Mouse (Mus musculus) hindbrain, embryonic 10.5 days (tissue): ENCODE measurements at regions not wholly inside any gene's neighbourhood (a gene's known extent, or its start where the extent isn't known, plus 50 kb on each side); places are given as distances from the start of the nearest gene placed in this dataset.

Source experiments
- DNase-seq: peaks from one replicate; pipeline ENCODE4 v3.0.0-alpha.2; 2017; ENCODE audit warnings: low spot score
- H3K27ac ChIP-seq: fragments of 300-500 bp; sonication (generic); 2 replicates; pipeline ENCODE4 v1.5.1; 2016; ENCODE audit warnings: mild to moderate bottlenecking, moderate library complexity
- H3K27me3 ChIP-seq: fragments of 300-500 bp; sonication (generic); 2 replicates; pipeline ENCODE4 v1.6.1; 2016; ENCODE audit warnings: mild to moderate bottlenecking; ENCODE audit not compliant: poor library complexity, insufficient read depth, severe bottlenecking
- H3K36me3 ChIP-seq: fragments of 300-500 bp; sonication (generic); 2 replicates; pipeline ENCODE4 v1.6.1; 2016; ENCODE audit warnings: mild to moderate bottlenecking, moderate library complexity
- H3K4me1 ChIP-seq: fragments of 300-500 bp; sonication (generic); replicated peaks from 2 replicates; pipeline ENCODE4 v1.6.1; 2016; ENCODE audit warnings: mild to moderate bottlenecking
- H3K4me3 ChIP-seq: fragments of 300-500 bp; sonication (generic); 2 replicates; pipeline ENCODE4 v1.5.1; 2016; ENCODE audit warnings: mild to moderate bottlenecking, moderate library complexity
- H3K9me3 ChIP-seq: fragments of 300-500 bp; sonication (generic); 2 replicates; pipeline ENCODE4 v1.6.1; 2016; ENCODE audit warnings: mild to moderate bottlenecking, moderate library complexity
- WGBS: fragments of 180-500 bp; shearing (Covaris S2); methylation state at CpG from one replicate; pipeline ENCODE4 v1.1.7; 2016; 5-methylcytosine and 5-hydroxymethylcytosine counted together

DNA sequence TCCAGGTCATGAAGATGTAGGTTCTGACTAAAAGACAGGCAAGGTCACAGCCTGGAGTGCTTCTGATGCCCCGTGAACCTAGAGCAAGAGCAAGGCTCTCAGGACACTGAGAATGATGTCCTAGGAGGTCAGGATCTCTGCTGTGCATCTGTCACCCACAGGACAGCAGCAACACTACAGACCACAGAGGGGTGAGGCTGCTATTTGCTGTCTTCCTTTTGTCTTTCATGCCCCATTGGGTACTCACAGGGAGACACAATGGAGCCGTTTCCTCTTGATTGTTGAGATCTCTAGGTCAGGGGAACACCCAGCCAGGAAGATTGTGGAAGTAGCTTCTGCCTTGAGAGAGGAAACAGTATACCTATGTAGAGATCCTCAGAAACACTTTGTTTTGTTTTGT, 339.9 kb downstream of the Mex3b start:
- no peak for DNase-seq
- H3K27ac ChIP-seq: no peak overlapping the region
- WGBS: 33% methylated on average over 2 of the region's 2 CpGs

DNA sequence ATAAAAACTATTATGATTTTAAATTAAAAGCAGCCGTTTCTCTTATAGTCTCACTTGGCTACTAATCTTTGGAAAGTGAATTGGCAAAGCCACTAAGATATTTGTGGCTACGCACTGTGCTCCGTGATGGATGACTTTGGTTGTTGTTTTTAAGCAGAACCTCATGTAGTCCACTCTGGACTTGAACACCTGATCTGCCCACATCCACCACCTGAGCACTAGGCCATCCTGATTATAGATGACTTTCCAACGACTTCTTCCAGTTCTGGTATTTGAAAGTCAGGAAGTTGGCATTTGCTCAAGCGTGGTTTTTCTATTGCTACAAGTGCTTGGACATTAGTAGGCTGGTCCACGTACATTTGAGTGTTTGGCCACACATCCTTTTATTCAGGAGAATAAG, 344.5 kb downstream of the Mex3b start:
- 89% methylated on average over 6 of the region's 6 CpGs for WGBS
- no peaks in the 10 kb centered on the region for H3K27me3 ChIP-seq
- H3K9me3 ChIP-seq: no peaks in the 10 kb centered on the region
- H3K36me3 ChIP-seq: no peaks in the 10 kb centered on the region
- no peak overlapping the region for H3K27ac ChIP-seq
- H3K4me3 ChIP-seq: no peak overlapping the region
- DNase-seq: no peak
- H3K4me1 ChIP-seq: peaks cover 4% of the 10 kb centered on the region

More for the DNA sequence above, 339.9 kb downstream of the Mex3b start:
- no peak overlapping the region for H3K4me3 ChIP-seq
- no peaks in the 10 kb centered on the region for H3K36me3 ChIP-seq
- H3K4me1 ChIP-seq: peaks cover 36% of the 10 kb centered on the region
- H3K9me3 ChIP-seq: no peaks in the 10 kb centered on the region
- H3K27me3 ChIP-seq: 0 out of 2 replicates have a peak, but pooled peaks cover 5% of the 10 kb centered on the region

DNA sequence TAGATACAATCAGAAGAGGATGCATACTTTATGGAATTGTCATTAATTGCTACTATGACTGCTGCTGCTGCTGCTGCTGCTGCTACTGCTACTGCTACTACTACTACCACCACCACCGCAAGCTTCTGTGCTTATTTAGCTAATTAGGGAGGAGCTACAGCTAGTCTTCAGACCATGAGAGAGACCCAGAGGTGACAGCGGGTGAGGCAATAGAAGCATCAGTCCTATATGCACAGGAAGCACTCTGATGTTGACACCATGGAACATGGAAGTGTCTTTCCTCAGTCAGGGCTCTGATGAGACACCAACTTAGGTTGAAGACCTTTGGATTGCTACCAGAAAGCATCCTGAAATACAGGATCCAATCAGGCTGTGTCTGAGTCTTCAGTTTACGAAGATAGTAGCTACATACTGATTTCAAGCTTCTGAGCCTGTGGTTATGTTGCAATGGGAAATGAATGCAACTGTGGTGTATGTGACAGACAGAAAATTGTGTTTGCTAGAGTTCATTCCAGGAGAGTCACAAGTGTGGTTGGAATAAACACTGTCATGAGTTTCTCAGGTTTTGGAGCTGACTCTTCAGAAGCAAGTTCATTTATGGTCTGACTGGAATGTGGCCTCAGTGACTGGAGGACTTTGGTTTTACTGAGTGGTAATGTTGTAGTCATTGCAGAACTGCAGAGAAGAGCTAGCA, 355.0 kb downstream of the Mex3b start:
- Histone ChIP-seq H3K27ac (no peak overlapping the region), H3K36me3 (no peaks in the 10 kb centered on the region), H3K27me3 (no peaks in the 10 kb centered on the region), H3K4me3 (no peak overlapping the region), H3K9me3 (no peaks in the 10 kb centered on the region), H3K4me1 (no peaks in the 10 kb centered on the region)
- DNase-seq: no peak
- 83% methylated on average over 3 of the region's 3 CpGs for WGBS

DNA sequence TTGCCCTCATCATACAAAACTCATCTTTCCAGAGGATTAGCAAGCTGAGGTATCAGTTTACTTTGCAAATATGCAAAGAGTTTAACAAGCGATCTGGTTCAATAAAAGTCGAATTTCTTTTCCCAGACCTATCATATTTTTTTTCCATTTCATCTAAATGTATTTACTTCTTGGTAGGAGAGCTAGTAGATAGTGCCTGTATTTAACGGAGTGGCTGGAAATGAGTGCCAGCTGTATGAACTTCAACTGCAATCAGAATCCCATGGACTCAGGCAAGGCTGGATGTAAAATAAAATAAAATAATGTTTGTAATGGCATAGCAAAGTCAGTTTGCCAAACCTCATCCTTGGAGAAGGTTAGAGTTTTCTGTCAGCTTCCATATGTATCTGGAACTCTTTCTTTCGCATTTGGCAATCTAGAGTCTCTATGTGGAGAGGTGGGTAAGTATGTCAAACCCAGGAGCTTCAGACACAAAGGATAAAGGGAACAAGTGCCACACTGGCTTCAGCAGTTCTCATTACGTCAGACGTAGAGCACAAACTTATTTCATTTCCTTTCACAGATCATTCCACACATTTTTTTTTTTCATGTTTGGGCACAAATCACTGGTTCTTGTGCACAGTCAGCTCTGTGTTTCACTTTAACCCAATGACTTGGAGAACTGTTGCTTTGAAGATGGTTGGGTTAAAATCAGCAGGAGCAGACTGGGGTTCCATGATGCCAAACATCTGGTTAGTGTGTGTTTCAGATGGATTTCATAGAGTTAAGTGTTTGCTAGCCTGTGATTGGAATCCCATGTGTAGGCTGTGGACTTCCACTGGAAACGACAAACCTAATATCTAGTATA, 357.2 kb upstream of the Tmc3 start:
- 86% methylated on average over 7 of the region's 7 CpGs for WGBS
- Histone ChIP-seq H3K27me3 (no peaks in the 10 kb centered on the region), H3K36me3 (no peaks in the 10 kb centered on the region), H3K27ac (no peak overlapping the region), H3K9me3 (peaks cover 6% of the 10 kb centered on the region), H3K4me1 (no peaks in the 10 kb centered on the region), H3K4me3 (no peak overlapping the region)
- DNase-seq: no peak

DNA sequence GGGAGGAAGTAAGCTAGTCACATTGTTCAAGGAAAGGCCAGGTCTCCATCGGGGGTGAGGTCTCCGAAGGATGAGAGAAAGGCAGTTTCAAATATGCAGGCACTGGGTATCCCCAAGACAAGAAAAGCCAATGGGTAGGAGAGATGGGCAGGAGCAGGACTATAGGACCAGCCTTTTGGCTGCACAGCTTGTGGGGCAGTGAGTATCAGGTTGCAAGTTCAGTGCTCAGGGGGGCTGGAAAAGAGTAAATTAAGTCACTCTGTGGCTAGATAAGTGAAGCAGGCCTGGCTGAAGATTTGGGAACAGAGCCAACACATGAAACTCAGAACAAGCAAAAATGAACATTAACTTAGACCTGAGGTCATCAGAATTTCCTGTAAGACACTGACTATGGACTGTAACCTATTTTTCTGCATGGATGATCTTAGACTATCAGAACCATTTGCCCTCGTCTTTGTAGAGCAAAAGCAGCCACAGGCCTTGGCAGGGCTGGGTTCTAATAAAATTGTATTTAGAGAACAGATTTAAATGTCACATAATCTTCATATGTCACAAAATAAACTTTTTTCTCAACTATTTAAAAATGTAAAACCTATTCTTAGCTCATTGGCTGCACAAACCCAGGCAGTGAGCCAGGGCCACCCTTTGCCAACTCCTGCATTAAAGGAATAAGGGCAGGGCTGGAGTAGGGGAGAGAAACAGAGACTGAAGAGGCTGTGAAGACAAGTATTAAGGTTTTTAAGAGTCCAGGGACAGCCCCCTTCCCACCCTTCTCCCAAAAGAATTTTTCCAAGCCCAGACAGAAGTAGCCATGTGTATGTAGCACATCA, 354.0 kb upstream of the Tmc3 start:
- Histone ChIP-seq H3K27me3 (no peaks in the 10 kb centered on the region), H3K36me3 (no peaks in the 10 kb centered on the region), H3K9me3 (peaks cover 6% of the 10 kb centered on the region), H3K27ac (no peak overlapping the region), H3K4me3 (no peak overlapping the region), H3K4me1 (no peaks in the 10 kb centered on the region)
- DNase-seq: no peak
- WGBS: 75% methylated on average over 3 of the region's 3 CpGs

- no peak for DNase-seq
- no peak overlapping the region for H3K27ac ChIP-seq
- 68% methylated on average over 3 of the region's 3 CpGs for WGBS
- H3K4me3 ChIP-seq: no peak overlapping the region
- H3K36me3 ChIP-seq: no peaks in the 10 kb centered on the region
- no peaks in the 10 kb centered on the region for H3K9me3 ChIP-seq
- H3K4me1 ChIP-seq: no peaks in the 10 kb centered on the region
- H3K27me3 ChIP-seq: no peaks in the 10 kb centered on the region
Measured at GRCm38 (mm10) chr7:83235659-83236058, 349.1 kb upstream of the Tmc3 start.

DNA sequence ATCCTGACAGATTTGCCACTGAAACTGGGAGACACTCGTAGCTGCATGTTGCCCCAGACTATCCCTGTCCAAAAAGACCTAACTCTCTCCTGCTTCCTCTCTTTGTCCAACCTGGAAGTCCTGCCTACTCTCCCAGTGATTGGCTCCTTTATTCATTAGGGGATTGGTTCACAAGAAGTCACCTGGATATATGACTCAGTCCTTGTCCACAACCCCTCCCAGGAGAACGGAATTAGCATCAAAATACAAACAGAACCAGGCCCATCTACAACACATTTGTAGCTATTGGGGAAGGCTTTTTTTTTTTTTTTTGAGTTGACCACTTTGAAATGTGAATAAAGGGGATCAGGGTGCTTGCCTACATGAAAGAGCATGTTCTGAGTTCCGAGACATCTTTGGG, 347.4 kb upstream of the Tmc3 start:
- Histone ChIP-seq H3K27ac (no peak overlapping the region), H3K9me3 (no peaks in the 10 kb centered on the region), H3K36me3 (no peaks in the 10 kb centered on the region), H3K4me3 (no peak overlapping the region), H3K27me3 (no peaks in the 10 kb centered on the region), H3K4me1 (no peaks in the 10 kb centered on the region)
- 87% methylated on average over 3 of the region's 3 CpGs for WGBS
- no peak for DNase-seq

- H3K4me1 ChIP-seq: no peaks in the 10 kb centered on the region
- H3K36me3 ChIP-seq: no peaks in the 10 kb centered on the region
- H3K9me3 ChIP-seq: no peaks in the 10 kb centered on the region
- H3K27ac ChIP-seq: no peak overlapping the region
- H3K4me3 ChIP-seq: no peak overlapping the region
- no peaks in the 10 kb centered on the region for H3K27me3 ChIP-seq
- no peak for DNase-seq
Measured at GRCm38 (mm10) chr7:83238091-83238490, 346.6 kb upstream of the Tmc3 start.

DNA sequence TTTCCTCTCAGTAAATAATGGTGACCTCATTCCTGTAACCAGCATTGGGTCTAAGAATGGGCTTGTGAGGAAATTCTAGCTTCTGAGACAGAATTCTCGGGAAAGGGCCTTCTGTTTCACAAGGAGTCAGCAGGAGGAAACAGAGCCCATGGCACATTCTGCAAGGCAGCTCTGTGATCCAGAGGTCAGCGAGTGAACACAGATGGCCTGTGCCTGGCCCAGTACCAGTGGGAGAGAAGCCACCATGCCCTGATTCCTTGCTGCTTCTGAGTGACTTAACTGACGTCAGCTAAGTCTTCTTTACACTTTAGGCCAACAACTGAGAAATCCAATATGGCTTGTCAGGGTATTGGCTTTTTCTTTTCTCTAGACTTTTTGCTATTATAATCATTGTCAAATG, 342.5 kb upstream of the Tmc3 start:
- H3K4me3 ChIP-seq: no peak overlapping the region
- DNase-seq: peak; percentile 7
- H3K9me3 ChIP-seq: no peaks in the 10 kb centered on the region
- H3K27ac ChIP-seq: no peak overlapping the region
- no peaks in the 10 kb centered on the region for H3K27me3 ChIP-seq
- 56% methylated on average over 3 of the region's 3 CpGs for WGBS
- H3K36me3 ChIP-seq: no peaks in the 10 kb centered on the region
- H3K4me1 ChIP-seq: no peaks in the 10 kb centered on the region

- no peak overlapping the region for H3K4me3 ChIP-seq
- no peak for DNase-seq
- H3K4me1 ChIP-seq: no peaks in the 10 kb centered on the region
- WGBS: 86% methylated on average over 2 of the region's 2 CpGs
- H3K36me3 ChIP-seq: no peaks in the 10 kb centered on the region
- no peaks in the 10 kb centered on the region for H3K9me3 ChIP-seq
- no peaks in the 10 kb centered on the region for H3K27me3 ChIP-seq
- H3K27ac ChIP-seq: no peak overlapping the region
Measured at GRCm38 (mm10) chr7:83245867-83246266, 338.9 kb upstream of the Tmc3 start.

- Histone ChIP-seq H3K9me3 (no peaks in the 10 kb centered on the region), H3K4me1 (no peaks in the 10 kb centered on the region), H3K4me3 (no peak overlapping the region), H3K27me3 (no peaks in the 10 kb centered on the region), H3K27ac (no peak overlapping the region), H3K36me3 (no peaks in the 10 kb centered on the region)
- whole genome bisulfite sequencing: 87% methylated on average over 8 of the region's 8 CpGs
- DNase-seq: no peak
Measured at GRCm38 (mm10) chr7:83251995-83252563, 332.6 kb upstream of the Tmc3 start.

DNA sequence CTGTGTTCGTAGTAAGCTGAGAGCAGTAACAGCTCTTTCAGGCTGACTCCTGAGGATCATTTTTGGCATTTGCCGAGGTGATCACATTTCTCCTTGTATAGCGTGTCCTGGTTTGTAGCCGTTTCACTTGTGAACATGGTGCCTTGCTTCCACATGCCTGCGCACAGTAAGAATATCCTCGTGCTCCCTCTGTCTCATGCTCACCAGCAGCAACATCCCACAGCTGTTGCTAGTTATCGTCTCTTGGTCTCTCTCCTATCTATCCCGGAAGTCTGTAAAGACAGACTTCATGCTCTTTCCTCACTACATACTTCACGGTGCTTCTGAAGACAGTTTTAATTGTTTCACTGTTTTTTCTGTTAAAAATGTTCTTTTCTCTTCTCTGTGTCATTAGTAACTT, 331.7 kb upstream of the Tmc3 start:
- Histone ChIP-seq H3K27ac (no peak overlapping the region), H3K36me3 (no peaks in the 10 kb centered on the region), H3K27me3 (no peaks in the 10 kb centered on the region), H3K4me1 (no peaks in the 10 kb centered on the region), H3K4me3 (no peak overlapping the region), H3K9me3 (no peaks in the 10 kb centered on the region)
- no peak for DNase-seq
- 83% methylated on average over 9 of the region's 9 CpGs for WGBS
